Mouse (Mus musculus) limb, embryonic 12.5 days (tissue): ENCODE measurements at regions not wholly inside any gene's neighbourhood (a gene's known extent, or its start where the extent isn't known, plus 50 kb on each side); places are given as distances from the start of the nearest gene placed in this dataset.
A peak's percentile ranks its signal among the peaks of the same experiment; 100 is the strongest.

ENCODE experiments used
- ATAC-seq: fragments of 200-750 bp; cut with Nextera tagmentation; 2 replicates; pipeline ENCODE4 v1.8.0; 2017; ENCODE audit warnings: low read depth, moderate TSS enrichment; ENCODE audit not compliant: insufficient number of reproducible peaks, insufficient read depth, low FRiP score, low TSS enrichment
- H3K27ac ChIP-seq: fragments of 300-500 bp; sonication (generic); 2 replicates; pipeline ENCODE4 v1.5.1; 2016; ENCODE audit warnings: mild to moderate bottlenecking, moderate library complexity
- H3K27me3 ChIP-seq: fragments of 300-500 bp; sonication (generic); 2 replicates; pipeline ENCODE4 v1.6.1; 2016; ENCODE audit warnings: mild to moderate bottlenecking, moderate library complexity
- H3K36me3 ChIP-seq: fragments of 300-500 bp; sonication (generic); 2 replicates; pipeline ENCODE4 v1.6.1; 2016; ENCODE audit warnings: mild to moderate bottlenecking, moderate library complexity
- H3K4me1 ChIP-seq: fragments of 300-500 bp; sonication (generic); replicated peaks from 2 replicates; pipeline ENCODE4 v1.6.1; 2016
- H3K4me2 ChIP-seq: fragments of 300-500 bp; sonication (generic); 2 replicates; pipeline ENCODE4 v1.6.1; 2016; ENCODE audit warnings: mild to moderate bottlenecking, moderate library complexity
- H3K4me3 ChIP-seq: fragments of 300-500 bp; sonication (generic); replicated peaks from 2 replicates; pipeline ENCODE4 v1.5.1; 2016; ENCODE audit warnings: mild to moderate bottlenecking
- H3K9ac ChIP-seq: fragments of 300-500 bp; sonication (generic); replicated peaks from 2 replicates; pipeline ENCODE4 v1.6.1; 2016; ENCODE audit warnings: mild to moderate bottlenecking, moderate library complexity
- H3K9me3 ChIP-seq: fragments of 300-500 bp; sonication (generic); 2 replicates; pipeline ENCODE4 v1.6.1; 2016; ENCODE audit warnings: mild to moderate bottlenecking, moderate library complexity
- WGBS: fragments of 180-500 bp; shearing (Covaris S2); methylation state at CpG from one replicate; pipeline ENCODE4 v1.1.7; 2016; 5-methylcytosine and 5-hydroxymethylcytosine counted together

DNA sequence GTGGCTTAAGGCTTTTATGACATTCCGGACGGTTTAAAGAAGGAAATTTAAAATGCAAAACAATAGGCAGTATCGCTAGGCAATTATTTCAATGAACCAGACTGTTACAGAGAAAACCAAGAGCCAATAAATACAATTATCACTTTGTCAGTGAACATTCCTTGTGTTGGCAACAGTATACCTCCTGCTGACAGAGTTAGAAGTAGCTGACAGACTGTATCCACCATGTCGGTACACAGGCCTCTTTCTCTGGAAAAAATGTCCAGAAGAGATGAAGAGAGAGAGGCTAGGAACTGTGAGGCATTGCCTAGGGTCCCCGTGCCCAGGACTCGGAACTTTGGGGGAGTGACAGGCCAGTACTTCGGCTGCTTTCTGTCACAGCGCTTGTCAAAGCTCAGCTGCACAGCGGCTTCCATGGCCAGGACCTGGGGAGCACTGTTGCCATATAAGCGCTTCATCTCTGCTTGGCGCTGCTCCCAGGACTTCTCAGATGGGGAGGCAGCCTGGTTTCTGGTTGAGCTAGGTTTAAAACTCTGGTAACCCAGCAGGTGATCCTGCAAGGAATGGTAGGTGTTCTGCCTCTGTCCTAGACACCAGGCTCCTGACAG is 205.9 kb upstream of the Nt5e start:
- H3K27ac ChIP-seq = no peak overlapping the region
- WGBS = 78% methylated on average over 11 of the region's 11 CpGs

DNA sequence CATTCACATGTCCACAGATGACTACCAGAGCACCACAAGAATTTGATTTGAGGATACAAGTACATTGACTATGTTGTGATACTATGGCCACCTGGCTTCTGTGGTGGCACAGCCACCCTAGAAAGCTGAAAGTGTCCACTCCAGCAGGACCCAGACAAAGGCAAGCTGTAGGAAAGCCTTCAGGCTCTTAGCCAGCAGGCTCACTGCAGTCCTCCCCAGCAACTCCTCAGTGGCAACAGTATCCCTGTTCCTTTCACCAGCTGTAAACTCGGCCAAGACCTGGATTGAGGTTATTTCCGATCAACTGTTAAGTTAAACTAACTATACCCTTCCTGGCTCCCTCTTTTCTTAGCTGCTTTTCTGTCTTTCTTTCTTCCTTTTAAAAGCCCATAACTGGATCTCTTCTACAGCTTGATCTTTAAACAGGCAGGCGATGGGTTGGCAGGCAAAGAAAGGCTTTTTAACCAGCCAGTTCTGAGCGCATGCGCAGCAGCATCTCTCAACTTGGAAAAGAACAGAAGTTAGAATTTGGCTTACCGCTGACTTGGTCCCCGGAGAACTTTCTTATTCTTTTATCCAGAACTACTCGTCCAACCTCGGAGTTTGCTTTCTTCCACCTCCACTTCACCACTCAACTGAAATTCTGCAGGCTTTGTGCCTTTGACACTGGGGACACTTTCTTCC is 202.5 kb upstream of the Nt5e start:
- no peak overlapping the region for H3K27ac ChIP-seq
- ATAC-seq = no peak
- no peaks in the 10 kb centered on the region; the same call in 1 of the 2 replicates for H3K4me1 ChIP-seq
- H3K9ac ChIP-seq = no peak overlapping the region
- no peak overlapping the region for H3K4me3 ChIP-seq
- H3K27me3 ChIP-seq = no peaks in the 10 kb centered on the region
- H3K9me3 ChIP-seq = no peaks in the 10 kb centered on the region
- WGBS = 85% methylated on average over 9 of the region's 9 CpGs
- H3K36me3 ChIP-seq = no peaks in the 10 kb centered on the region
- H3K4me2 ChIP-seq = no peak overlapping the region

More for the DNA sequence above, 205.9 kb upstream of the Nt5e start:
- no peaks in the 10 kb centered on the region for H3K27me3 ChIP-seq
- peaks cover 3% of the 10 kb centered on the region; the same call in 1 of the 2 replicates for H3K4me1 ChIP-seq
- no peak overlapping the region for H3K4me3 ChIP-seq
- no peak for ATAC-seq
- no peaks in the 10 kb centered on the region for H3K9me3 ChIP-seq
- no peak overlapping the region for H3K4me2 ChIP-seq
- no peaks in the 10 kb centered on the region for H3K36me3 ChIP-seq
- no peak overlapping the region for H3K9ac ChIP-seq

DNA sequence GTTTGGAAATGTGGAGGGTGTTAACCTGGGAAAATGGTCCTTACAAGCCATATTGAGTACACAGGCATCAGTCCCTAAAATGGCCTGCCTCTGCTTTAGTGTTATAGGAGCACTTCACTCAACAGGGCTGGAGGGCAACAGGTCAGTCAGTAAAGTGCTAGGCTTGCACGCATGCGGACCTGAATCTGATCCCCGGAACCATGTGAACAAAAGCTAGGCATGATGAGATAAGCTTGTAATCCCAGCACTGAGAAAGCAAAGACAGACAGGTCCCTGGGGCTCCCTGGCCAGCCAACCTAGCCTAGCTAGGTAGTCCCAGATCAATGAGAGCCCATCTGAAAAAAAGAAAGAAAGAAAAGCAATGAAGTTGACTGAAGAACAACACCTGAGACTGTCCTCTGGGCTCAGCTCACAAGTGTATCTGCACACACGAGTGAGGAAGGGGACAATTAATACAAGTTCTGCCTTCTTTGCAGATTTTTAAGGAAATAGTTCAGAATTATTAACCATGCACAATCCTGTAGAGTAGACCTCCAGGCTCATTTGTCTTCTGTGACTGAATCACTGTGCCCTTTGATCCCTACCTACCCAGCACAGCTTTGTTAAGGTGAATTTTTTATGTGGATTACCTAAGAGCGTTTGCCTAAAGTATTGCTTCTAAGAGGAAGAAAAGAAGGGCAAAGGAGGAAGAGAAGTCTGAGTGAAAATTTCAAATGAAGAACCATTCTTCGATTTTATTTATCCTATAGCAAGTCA is 163.8 kb upstream of the Nt5e start:
- Histone ChIP-seq H3K9ac (no peak overlapping the region), H3K4me3 (no peak overlapping the region), H3K27me3 (no peaks in the 10 kb centered on the region), H3K4me2 (no peak overlapping the region), H3K27ac (no peak overlapping the region), H3K9me3 (no peaks in the 10 kb centered on the region), H3K36me3 (no peaks in the 10 kb centered on the region), H3K4me1 (no peaks in the 10 kb centered on the region)
- 84% methylated on average over 6 of the region's 6 CpGs for WGBS
- ATAC-seq = no peak

DNA sequence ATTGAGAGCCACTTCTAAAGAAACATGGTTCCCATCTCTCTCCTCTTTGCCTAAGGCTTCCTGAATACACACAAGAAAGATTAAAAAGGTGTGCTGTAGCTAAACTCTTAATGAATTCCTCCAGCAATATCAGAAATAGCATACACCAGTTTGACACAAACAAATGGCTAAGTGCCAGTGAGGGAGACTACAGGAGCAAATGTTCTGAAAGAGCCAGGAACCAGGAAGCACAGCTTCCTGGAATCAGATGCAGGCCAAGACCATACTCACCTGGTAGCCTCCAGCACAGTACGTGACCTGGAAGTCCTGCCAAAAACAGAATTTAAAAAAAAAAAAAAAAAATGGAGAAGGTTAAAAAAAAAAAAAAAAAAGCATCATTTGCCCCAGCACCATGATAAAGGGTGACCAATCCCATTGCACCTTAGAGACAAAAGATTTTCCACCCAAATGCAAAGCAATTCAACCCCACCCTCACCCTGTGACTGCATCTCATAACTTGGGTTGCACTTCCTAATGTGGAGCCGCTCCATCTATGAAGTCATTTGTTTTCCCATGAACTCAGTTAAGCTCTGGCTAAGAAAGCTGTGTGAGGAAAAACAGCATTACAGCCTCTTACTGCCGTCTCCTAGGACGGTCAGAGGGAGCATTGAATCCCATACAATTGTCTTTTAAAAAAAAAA is 149.3 kb upstream of the Nt5e start:
- H3K4me3 ChIP-seq = no peak overlapping the region
- no peaks in the 10 kb centered on the region for H3K9me3 ChIP-seq
- peaks cover 18% of the 10 kb centered on the region; the same call in 1 of the 2 replicates for H3K4me1 ChIP-seq
- H3K27ac ChIP-seq = no peak overlapping the region
- no peaks in the 10 kb centered on the region for H3K27me3 ChIP-seq
- no peak overlapping the region for H3K4me2 ChIP-seq
- WGBS = 60% methylated on average over 4 of the region's 4 CpGs
- ATAC-seq = no peak
- H3K9ac ChIP-seq = no peak overlapping the region
- no peaks in the 10 kb centered on the region for H3K36me3 ChIP-seq

GRCm38 (mm10) chr9:88181189-88181994 is 145.6 kb upstream of the Nt5e start:
- Histone ChIP-seq H3K4me2 (no peak overlapping the region), H3K9ac (no peak overlapping the region), H3K36me3 (no peaks in the 10 kb centered on the region), H3K9me3 (no peaks in the 10 kb centered on the region), H3K27me3 (no peaks in the 10 kb centered on the region), H3K27ac (peak overlapping the region; percentile 42; the same call in 1 of the 2 replicates), H3K4me1 (peaks cover 20% of the 10 kb centered on the region; the same call in 1 of the 2 replicates), H3K4me3 (no peak overlapping the region)
- peak; percentile 69 for ATAC-seq
- WGBS = 54% methylated on average over 9 of the region's 9 CpGs

- H3K4me1 ChIP-seq = peaks cover 9% of the 10 kb centered on the region; the same call in 1 of the 2 replicates
- H3K4me3 ChIP-seq = no peak overlapping the region
- no peaks in the 10 kb centered on the region for H3K36me3 ChIP-seq
- 79% methylated on average over 7 of the region's 7 CpGs for WGBS
- H3K27ac ChIP-seq = no peak overlapping the region
- no peak for ATAC-seq
- no peak overlapping the region for H3K4me2 ChIP-seq
- peaks cover 37% of the 10 kb centered on the region for H3K27me3 ChIP-seq
- H3K9me3 ChIP-seq = no peaks in the 10 kb centered on the region
- no peak overlapping the region for H3K9ac ChIP-seq
Measured at GRCm38 (mm10) chr9:88207378-88207777, 119.6 kb upstream of the Nt5e start.

GRCm38 (mm10) chr9:88208022-88208421 is 119.0 kb upstream of the Nt5e start:
- no peak overlapping the region for H3K27ac ChIP-seq
- ATAC-seq = no peak
- H3K9me3 ChIP-seq = no peaks in the 10 kb centered on the region
- H3K4me2 ChIP-seq = no peak overlapping the region
- peaks cover 9% of the 10 kb centered on the region; the same call in 1 of the 2 replicates for H3K4me1 ChIP-seq
- H3K4me3 ChIP-seq = no peak overlapping the region
- H3K27me3 ChIP-seq = peaks cover 37% of the 10 kb centered on the region
- H3K36me3 ChIP-seq = no peaks in the 10 kb centered on the region
- no peak overlapping the region for H3K9ac ChIP-seq

DNA sequence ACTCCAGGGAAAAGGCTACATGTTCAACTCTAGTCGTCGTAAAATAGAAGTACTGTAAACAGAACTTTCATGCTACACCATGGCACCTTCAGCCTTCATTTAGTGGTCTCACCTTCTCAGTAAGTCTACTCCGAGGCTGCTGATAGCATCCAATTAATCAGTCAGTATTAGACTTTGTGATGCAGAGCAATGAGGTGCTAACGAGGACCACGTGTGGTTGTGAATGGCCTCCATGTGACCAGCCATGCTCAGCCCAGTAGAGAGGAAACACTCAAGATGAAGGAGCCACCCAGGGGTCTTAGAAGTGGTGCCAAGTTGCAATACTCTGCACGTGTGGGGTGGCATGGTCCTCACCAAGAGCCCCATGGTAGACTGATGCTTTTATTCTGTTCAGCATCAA is 112.2 kb upstream of the Nt5e start:
- peaks cover 3% of the 10 kb centered on the region; the same call in 1 of the 2 replicates for H3K4me1 ChIP-seq
- 16% methylated on average over 6 of the region's 6 CpGs for WGBS
- H3K27ac ChIP-seq = no peak overlapping the region
- no peak overlapping the region for H3K4me3 ChIP-seq
- no peak overlapping the region for H3K9ac ChIP-seq
- H3K27me3 ChIP-seq = peaks cover 25% of the 10 kb centered on the region
- 0 out of 2 replicates have a peak, but pooled peaks cover 4% of the 10 kb centered on the region for H3K9me3 ChIP-seq
- no peak overlapping the region for H3K4me2 ChIP-seq
- no peaks in the 10 kb centered on the region for H3K36me3 ChIP-seq
- peak; percentile 82 for ATAC-seq

DNA sequence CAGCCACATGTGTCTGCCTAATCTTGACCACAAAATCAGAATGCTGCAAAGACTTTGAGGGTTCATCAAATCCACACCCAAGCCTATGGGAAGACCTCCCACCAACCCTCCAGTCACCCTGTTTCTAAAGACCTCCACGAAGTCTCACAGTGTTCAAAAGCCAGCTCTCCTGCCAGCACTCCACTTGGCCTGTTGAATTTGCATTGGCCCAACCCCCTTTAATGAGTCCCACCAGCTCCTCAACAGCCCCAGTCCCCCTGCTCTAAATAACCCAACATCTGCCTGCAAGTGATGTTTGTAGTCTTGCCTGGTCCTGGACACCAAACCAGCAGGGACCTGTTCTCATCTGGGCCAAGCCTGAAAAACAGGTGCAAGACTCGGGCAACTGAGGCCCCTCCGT is 106.6 kb upstream of the Nt5e start:
- no peaks in the 10 kb centered on the region for H3K36me3 ChIP-seq
- H3K9ac ChIP-seq = no peak overlapping the region
- no peak overlapping the region for H3K4me2 ChIP-seq
- peaks cover 14% of the 10 kb centered on the region for H3K4me1 ChIP-seq
- H3K27me3 ChIP-seq = peaks cover 39% of the 10 kb centered on the region
- no peak for ATAC-seq
- 25% methylated on average over 3 of the region's 3 CpGs for WGBS
- no peak overlapping the region for H3K27ac ChIP-seq
- 0 out of 2 replicates have a peak, but pooled peaks cover 4% of the 10 kb centered on the region for H3K9me3 ChIP-seq
- H3K4me3 ChIP-seq = no peak overlapping the region

DNA sequence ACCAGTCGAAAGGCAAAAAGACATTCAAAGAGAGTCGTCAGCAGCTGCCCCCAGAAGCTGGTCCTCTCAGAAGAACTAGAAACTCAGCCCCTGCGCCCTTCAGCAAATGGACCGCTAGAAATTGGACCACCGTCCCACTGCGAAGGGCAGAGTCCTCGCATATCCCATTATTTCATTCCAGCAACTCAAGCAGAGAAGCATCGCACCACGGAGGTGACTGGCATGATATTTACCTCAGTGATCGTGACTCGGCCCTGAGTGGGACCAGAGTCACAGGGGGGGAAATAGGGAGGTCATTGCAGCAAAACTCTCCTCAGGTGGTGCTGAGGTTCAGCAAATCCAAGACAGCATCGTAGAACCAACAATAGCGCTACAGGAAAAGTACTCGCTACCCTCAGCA is 105.7 kb upstream of the Nt5e start:
- WGBS = 70% methylated on average over 14 of the region's 14 CpGs
- Histone ChIP-seq H3K4me2 (no peak overlapping the region), H3K4me1 (peaks cover 14% of the 10 kb centered on the region), H3K9me3 (0 out of 2 replicates have a peak, but pooled peaks cover 4% of the 10 kb centered on the region), H3K27me3 (peaks cover 41% of the 10 kb centered on the region), H3K4me3 (no peak overlapping the region), H3K27ac (no peak overlapping the region), H3K36me3 (no peaks in the 10 kb centered on the region), H3K9ac (no peak overlapping the region)
- ATAC-seq = no peak
